Mouse (Mus musculus) heart, embryonic 16.5 days (tissue): ENCODE measurements at regions not wholly inside any gene's neighbourhood (a gene's known extent, or its start where the extent isn't known, plus 50 kb on each side); places are given as distances from the start of the nearest gene placed in this dataset.

Experiments used
- ATAC-seq: fragments of 200-750 bp; cut with Nextera tagmentation; replicated peaks from 2 replicates; pipeline ENCODE4 v1.8.0; 2017; ENCODE audit warnings: moderate number of reproducible peaks; ENCODE audit not compliant: insufficient read depth, low FRiP score; ENCODE audit errors: extremely low read depth
- H3K27ac ChIP-seq: fragments of 300-500 bp; sonication (generic); 2 replicates; pipeline ENCODE4 v1.5.1; 2014; ENCODE audit warnings: mild to moderate bottlenecking, low read length, control low read depth, moderate library complexity
- H3K27me3 ChIP-seq: fragments of 300-500 bp; sonication (generic); 2 replicates; pipeline ENCODE4 v1.6.1; 2014; ENCODE audit warnings: low read length, mixed read lengths; ENCODE audit not compliant: control insufficient read depth, insufficient read depth
- H3K36me3 ChIP-seq: fragments of 300-500 bp; sonication (generic); 2 replicates; pipeline ENCODE4 v1.6.1; 2014; ENCODE audit not compliant: control insufficient read depth, insufficient read depth
- H3K4me1 ChIP-seq: fragments of 300-500 bp; sonication (generic); 2 replicates; pipeline ENCODE4 v1.6.1; 2014; ENCODE audit warnings: low read length, mixed read lengths; ENCODE audit not compliant: control insufficient read depth, insufficient read depth
- H3K4me2 ChIP-seq: fragments of 300-500 bp; sonication (generic); 2 replicates; pipeline ENCODE4 v1.6.1; 2014; ENCODE audit warnings: low read depth, mild to moderate bottlenecking, control low read depth, low read length
- H3K4me3 ChIP-seq: fragments of 300-500 bp; sonication (generic); 2 replicates; pipeline ENCODE4 v1.5.1; 2014; ENCODE audit warnings: mild to moderate bottlenecking, control low read depth, low read length
- H3K9ac ChIP-seq: fragments of 300-500 bp; sonication (generic); 2 replicates; pipeline ENCODE4 v1.6.1; 2014; ENCODE audit warnings: low read length, control low read depth
- H3K9me3 ChIP-seq: fragments of 300-500 bp; sonication (generic); replicated peaks from 2 replicates; pipeline ENCODE4 v1.6.1; 2016; ENCODE audit warnings: low read length; ENCODE audit not compliant: control insufficient read depth
- WGBS: fragments of 180-500 bp; shearing (Covaris S2); extraction: QIAGEN DNeasy Blood & Tissue Kit; methylation state at CpG from one replicate; pipeline ENCODE4 v1.1.7; 2014; 5-methylcytosine and 5-hydroxymethylcytosine counted together

DNA sequence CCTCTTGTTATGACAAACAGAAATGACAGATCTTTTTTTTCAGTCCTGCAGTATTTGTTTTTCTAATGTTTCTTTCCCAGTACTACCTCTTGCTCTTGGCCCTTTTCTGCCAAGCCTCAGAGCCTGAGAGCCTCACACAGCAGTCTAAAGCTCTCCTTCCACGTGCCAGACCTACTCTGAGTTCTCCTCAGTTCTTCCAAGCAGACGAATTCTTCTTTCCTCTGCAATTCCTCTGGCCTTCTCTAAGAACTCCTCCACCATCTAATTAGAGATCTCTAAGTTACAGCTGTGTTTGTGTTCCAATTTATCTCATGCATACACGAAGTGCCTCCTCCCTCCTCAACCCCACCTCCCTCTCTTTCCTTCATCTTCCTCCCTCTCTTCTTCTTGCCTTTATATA lies 362.4 kb upstream of the Vrk2 start:
- Histone ChIP-seq H3K36me3 (no peaks in the 10 kb centered on the region), H3K9me3 (no peaks in the 10 kb centered on the region)

DNA sequence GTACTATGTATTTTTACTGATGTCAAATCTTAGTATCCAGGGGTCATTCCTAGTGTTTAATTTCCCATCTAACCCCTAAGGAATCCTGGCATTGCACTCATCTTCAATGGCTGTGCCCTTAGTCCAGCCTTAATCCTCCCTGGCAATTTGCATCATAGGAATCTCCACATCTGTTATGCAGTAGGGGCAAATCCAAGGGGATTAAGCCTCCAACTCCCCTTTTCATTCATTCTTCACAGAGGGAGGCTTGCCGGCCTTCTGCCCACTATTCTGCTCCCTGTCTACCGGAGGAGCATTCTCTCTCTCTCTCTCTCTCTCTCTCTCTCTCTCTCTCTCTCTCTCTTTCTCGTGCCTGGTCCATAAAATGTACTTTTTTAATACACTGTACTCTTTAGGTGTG lies 338.0 kb upstream of the Vrk2 start:
- Histone ChIP-seq H3K4me3 (no peak overlapping the region), H3K27ac (no peak overlapping the region), H3K36me3 (no peaks in the 10 kb centered on the region), H3K9ac (no peak overlapping the region), H3K9me3 (no peaks in the 10 kb centered on the region), H3K27me3 (no peaks in the 10 kb centered on the region), H3K4me1 (no peaks in the 10 kb centered on the region), H3K4me2 (no peak overlapping the region)
- no peak for ATAC-seq
- WGBS, result 35% methylated on average over 3 of the region's 3 CpGs

More for the DNA sequence above, 362.4 kb upstream of the Vrk2 start:
- Histone ChIP-seq H3K4me3 (no peak overlapping the region), H3K4me1 (no peaks in the 10 kb centered on the region), H3K9ac (no peak overlapping the region), H3K27ac (no peak overlapping the region), H3K4me2 (no peak overlapping the region), H3K27me3 (no peaks in the 10 kb centered on the region)
- 54% methylated on average over 3 of the region's 3 CpGs for WGBS
- ATAC-seq, result no peak

DNA sequence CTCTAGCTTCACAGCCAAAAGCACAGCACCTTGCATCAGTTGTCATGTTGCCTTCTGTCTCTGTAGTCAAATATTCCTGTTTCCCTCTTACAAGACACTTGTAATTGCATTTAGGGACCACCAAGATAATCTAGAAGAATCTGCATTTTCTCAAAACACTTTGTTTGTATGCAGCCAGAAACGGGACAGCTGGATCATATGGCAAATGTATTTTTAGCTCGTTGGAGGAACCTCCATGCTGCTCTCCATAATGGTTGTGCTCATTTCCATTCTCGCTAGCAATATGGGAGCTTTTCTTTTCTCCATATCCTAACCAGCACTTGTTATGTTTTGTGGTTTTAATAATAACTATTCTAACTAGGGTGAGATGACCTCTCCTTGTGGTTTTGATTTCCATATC lies 313.3 kb upstream of the Vrk2 start:
- Histone ChIP-seq H3K27ac (no peak overlapping the region), H3K4me1 (no peaks in the 10 kb centered on the region), H3K27me3 (no peaks in the 10 kb centered on the region), H3K4me2 (no peak overlapping the region), H3K4me3 (no peak overlapping the region), H3K36me3 (no peaks in the 10 kb centered on the region), H3K9me3 (no peaks in the 10 kb centered on the region), H3K9ac (no peak overlapping the region)
- WGBS, result 65% methylated on average over 3 of the region's 3 CpGs
- no peak for ATAC-seq

- no peak overlapping the region for H3K9ac ChIP-seq
- H3K36me3 ChIP-seq, result no peaks in the 10 kb centered on the region
- WGBS, result 41% methylated on average over 6 of the region's 6 CpGs
- ATAC-seq, result no peak
- H3K4me2 ChIP-seq, result no peak overlapping the region
- no peaks in the 10 kb centered on the region for H3K27me3 ChIP-seq
- no peak overlapping the region for H3K27ac ChIP-seq
- H3K4me3 ChIP-seq, result no peak overlapping the region
- H3K9me3 ChIP-seq, result no peaks in the 10 kb centered on the region
- no peaks in the 10 kb centered on the region for H3K4me1 ChIP-seq
Observed at GRCm38 (mm10) chr11:26881635-26882034, 287.8 kb upstream of the Vrk2 start.
